ENCODE assay signal across 11 mouse cellular contexts in genomic region chr7:49104376-49104775, GRCm38 (mm10).
A peak's percentile ranks its signal among the peaks of the same experiment; 100 is the strongest.
DNase-seq lines count a peak whose midpoint lies in the region; ATAC-seq and TF ChIP-seq lines count a peak whose summit lies in the region.
"Had no signal": no experiment of that assay in that cellular context is flagged by ENCODE, and none has a peak within 500 bp of the region (broad histone marks: within the 10 kb centered on the region; RNA-seq: fewer than 3 reads in every experiment).

No protein-coding gene starts in this region.

- H3K9ac ChIP-seq in hindbrain, postnatal 0 days (replicated peaks; ENCODE audit: low read length): no peak overlapping the region
- H3K9ac ChIP-seq in liver, embryonic 13.5 days: peak overlapping the region; percentile 52

- DNase-seq in hindbrain, embryonic 10.5 days (ENCODE audit: low spot score): peak; percentile 75
- DNase-seq in hindbrain, postnatal 0 days (ENCODE audit: low spot score): no peak
- peak; percentile 77 for DNase-seq in liver, embryonic 13.5 days
- DNase-seq in retina, embryonic 14.5 days (ENCODE audit: low spot score): peak; percentile 69
- no peak for DNase-seq in cerebellum, postnatal 25 days
- no peak for DNase-seq in cerebellum, adult 9-11 months
- DNase-seq in left cerebral cortex, adult 18-20 months (ENCODE audit: low spot score in 2 of 2): no peak
- DNase-seq: heart, postnatal 10 days had no signal

- 25% methylated on average over 8 of the region's 8 CpGs for WGBS in hindbrain, embryonic 10.5 days
- 32% methylated on average over 8 of the region's 8 CpGs for WGBS in hindbrain, postnatal 0 days
- WGBS in liver, embryonic 13.5 days (ENCODE audit: insufficient replicate concordance): 28% methylated on average over 8 of the region's 8 CpGs

- H3K4me2 ChIP-seq in hindbrain, postnatal 0 days (ENCODE audit: low read depth, low read length): no peak overlapping the region
- H3K4me2 ChIP-seq in liver, embryonic 13.5 days: peak overlapping the region; percentile 48

- peaks cover 70% of the 10 kb centered on the region for H3K27me3 ChIP-seq in hindbrain, embryonic 10.5 days (ENCODE audit: insufficient read depth, poor library complexity, severe bottlenecking)
- no peaks in the 10 kb centered on the region for H3K27me3 ChIP-seq in hindbrain, postnatal 0 days (ENCODE audit: insufficient read depth, low read length)
- no peaks in the 10 kb centered on the region for H3K27me3 ChIP-seq in liver, embryonic 13.5 days
- H3K27me3 ChIP-seq: Patski had no signal

- H3K27ac ChIP-seq in hindbrain, embryonic 10.5 days: peak overlapping the region; percentile 82
- H3K27ac ChIP-seq in hindbrain, postnatal 0 days: no peak overlapping the region
- peak overlapping the region; percentile 90 for H3K27ac ChIP-seq in liver, embryonic 13.5 days
- H3K27ac ChIP-seq: kidney, postnatal 0 days had no signal

- no peaks in the 10 kb centered on the region for H3K36me3 ChIP-seq in hindbrain, embryonic 10.5 days
- no peaks in the 10 kb centered on the region for H3K36me3 ChIP-seq in hindbrain, postnatal 0 days (ENCODE audit: insufficient read depth, low read length)
- H3K36me3 ChIP-seq in liver, embryonic 13.5 days: no peaks in the 10 kb centered on the region

- H3K4me1 ChIP-seq in hindbrain, embryonic 10.5 days (replicated peaks): peaks cover 66% of the 10 kb centered on the region
- H3K4me1 ChIP-seq in hindbrain, postnatal 0 days (ENCODE audit: insufficient read depth, low read length): peaks cover 16% of the 10 kb centered on the region
- H3K4me1 ChIP-seq in liver, embryonic 13.5 days (replicated peaks): peaks cover 79% of the 10 kb centered on the region

- no peak; the same call in 1 of the 2 replicates for ATAC-seq in hindbrain, postnatal 0 days
- 0 out of 2 replicates have a peak, but pooled peaks have one; percentile 33 for ATAC-seq in erythroblast, adult 5-6 weeks (replicated peaks; ENCODE audit: low FRiP score, poor library complexity, severe bottlenecking)
- peak; percentile 98 for ATAC-seq in liver, embryonic 13.5 days (ENCODE audit: low read depth)
- ATAC-seq: Patski had no signal

- no peak for TF ChIP-seq CTCF in hindbrain, postnatal 0 days (IDR thresholded peaks at IDR 0.05; ENCODE audit: low read depth)

- H3K4me3 ChIP-seq in hindbrain, embryonic 10.5 days: no peak overlapping the region
- H3K4me3 ChIP-seq in hindbrain, postnatal 0 days (ENCODE audit: low read length): no peak overlapping the region
- no peak overlapping the region for H3K4me3 ChIP-seq in liver, embryonic 13.5 days (replicated peaks)

- H3K9me3 ChIP-seq in hindbrain, embryonic 10.5 days: no peaks in the 10 kb centered on the region
- H3K9me3 ChIP-seq in hindbrain, postnatal 0 days (ENCODE audit: low read length): no peaks in the 10 kb centered on the region
- no peaks in the 10 kb centered on the region for H3K9me3 ChIP-seq in liver, embryonic 13.5 days (replicated peaks)

Comparison
In these comparisons a context has a peak if more than half of its experiments do, and no peak if none do; other contexts are left out.
1. DNase-seq: peak in hindbrain, embryonic 10.5 days (single experiment), liver, embryonic 13.5 days (single experiment) and retina, embryonic 14.5 days (single experiment); none in hindbrain, postnatal 0 days (single experiment), cerebellum, postnatal 25 days (0 of 2), cerebellum, adult 9-11 months (single experiment) and left cerebral cortex, adult 18-20 months (0 of 2).